Mouse (Mus musculus) adrenal gland, postnatal 10 days (tissue): ENCODE data around the gene Sh2d4b. TPM values are rescaled to one million over a fixed set of nuclear protein-coding genes. Genes with fewer than 3 reads are reported as not detected.
A peak's percentile ranks its signal among the peaks of the same experiment; 100 is the strongest.

Source experiments
- DNase-seq: peaks from one replicate; pipeline ENCODE4 v3.0.0; 2021; ENCODE audit warnings: mixed read lengths
- total RNA-seq, 2 experiments: library from RNA; stranded (reverse); gene quantifications; 2 replicates each; pipeline ENCODE4 v1.2.3; 2021

Sh2d4b gene
- total RNA-seq, 2 experiments from 2014 or later: 1.5 to 1.7 TPM

DNA sequence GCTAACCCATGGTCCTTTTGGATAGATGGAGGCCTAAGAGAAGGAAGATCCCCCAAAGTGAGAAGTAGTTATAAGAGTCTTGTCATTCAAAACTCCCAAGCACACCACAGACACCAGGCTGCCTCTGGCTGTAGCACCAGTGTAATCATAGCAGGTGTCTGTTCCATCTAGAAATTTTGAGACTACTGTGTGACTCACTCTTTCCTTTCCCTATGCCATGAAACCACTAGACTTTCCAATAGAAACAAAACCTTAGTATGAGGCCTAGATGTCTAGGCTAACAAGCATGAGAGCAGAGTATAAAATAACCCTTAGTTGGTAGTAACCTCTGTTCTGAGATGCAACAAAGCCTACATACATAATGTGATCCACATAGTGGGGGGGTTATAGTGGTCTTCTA is 55.7 kb downstream of the Sh2d4b start:
- DNase-seq: no peak

DNA sequence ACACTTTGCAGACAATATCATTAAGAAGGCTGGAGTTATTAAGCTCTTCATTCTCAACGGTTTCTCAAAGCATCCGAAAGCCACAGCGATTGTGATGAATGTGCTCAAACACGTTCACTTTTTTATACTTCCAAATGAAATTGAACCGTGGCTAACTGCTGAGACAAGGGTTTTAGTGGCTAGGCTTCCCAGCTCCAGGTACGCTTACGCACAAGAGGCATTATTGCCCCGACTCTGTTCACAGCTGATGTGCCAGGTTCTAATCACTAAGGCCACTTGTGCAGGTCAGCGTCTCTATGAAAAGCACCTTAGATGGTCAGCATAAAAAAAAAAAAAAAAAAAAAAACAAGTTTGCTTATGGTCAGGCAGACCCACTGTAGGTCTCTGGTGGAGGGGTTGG is 62.6 kb downstream of the Sh2d4b start:
- DNase-seq: no peak

DNA sequence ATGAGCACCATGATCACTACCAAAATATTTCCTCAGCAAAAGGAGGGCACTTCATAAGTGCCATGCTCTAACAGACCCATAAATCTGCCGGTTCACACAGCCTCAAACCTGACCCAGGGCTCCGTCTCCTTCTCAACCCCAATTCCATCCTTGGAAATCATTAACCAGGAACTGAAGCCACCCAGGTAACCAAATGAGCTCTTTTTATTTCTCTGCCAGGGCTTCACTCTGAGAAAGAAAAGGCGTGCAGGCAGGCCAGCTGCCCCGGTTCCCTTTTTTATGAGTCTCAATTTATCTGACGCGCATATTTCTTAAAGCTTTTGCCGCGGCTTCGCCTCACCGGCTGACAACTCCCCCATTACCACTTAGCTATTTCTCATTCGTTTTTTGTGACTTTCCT is 63.0 kb downstream of the Sh2d4b start:
- no peak for DNase-seq

DNA sequence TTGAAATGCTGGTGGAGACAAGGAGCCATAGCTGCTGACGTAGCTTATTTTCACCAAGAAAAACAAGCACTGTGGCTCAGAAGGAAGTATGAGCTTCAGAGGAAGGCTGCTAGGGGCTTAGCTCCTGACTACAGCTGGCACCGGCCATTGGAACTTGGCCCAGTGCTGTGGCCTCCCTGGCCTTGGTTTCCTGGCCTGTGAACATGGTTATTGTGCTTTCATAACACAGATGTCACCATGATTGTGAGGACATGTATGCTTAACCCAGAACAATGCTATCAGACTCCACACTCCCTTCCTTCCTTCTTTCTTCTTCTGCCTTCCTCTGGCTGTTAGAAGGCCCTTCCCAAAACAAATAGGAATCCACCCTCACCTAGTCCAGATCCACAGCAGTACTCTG is 75.0 kb downstream of the Sh2d4b start:
- DNase-seq: peak; percentile 81

DNA sequence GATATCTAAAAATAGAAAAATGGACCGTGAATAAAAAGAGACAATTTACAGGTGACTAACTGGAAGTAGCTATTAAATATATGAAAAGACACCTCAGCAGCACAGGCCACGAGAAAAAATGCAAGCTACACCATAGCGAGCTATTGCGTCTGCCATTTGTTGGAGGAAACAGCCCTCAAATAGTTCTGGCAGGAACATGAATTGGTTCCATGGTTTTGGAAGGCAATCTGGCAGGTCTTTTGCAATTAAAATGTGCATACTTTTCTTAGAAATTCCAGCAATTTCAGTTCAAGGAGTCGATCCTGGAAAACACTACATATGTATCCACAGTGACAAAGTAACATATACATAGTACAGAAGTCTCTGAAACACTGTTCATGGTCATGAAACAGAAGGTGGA is 76.4 kb downstream of the Sh2d4b start:
- no peak for DNase-seq

DNA sequence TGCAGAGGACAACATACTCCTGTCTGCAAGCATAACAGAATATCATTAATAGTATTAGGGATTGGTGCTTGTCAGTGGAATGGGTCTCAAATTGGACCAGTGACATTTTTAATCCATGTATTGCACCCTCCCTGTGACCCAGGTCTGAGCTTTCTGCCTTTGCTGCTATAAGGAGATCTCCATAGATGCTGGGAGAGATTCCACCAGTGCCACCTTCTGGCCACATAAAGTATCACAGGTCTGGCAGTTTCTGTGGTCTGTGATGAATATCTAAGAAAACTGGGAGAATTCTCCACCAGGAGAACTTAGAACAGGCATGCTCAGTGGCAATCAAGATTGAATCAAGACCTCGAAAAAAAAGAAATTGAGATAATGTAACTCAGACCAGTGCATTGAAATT is 101.5 kb downstream of the Sh2d4b start:
- peak; percentile 65 for DNase-seq

DNA sequence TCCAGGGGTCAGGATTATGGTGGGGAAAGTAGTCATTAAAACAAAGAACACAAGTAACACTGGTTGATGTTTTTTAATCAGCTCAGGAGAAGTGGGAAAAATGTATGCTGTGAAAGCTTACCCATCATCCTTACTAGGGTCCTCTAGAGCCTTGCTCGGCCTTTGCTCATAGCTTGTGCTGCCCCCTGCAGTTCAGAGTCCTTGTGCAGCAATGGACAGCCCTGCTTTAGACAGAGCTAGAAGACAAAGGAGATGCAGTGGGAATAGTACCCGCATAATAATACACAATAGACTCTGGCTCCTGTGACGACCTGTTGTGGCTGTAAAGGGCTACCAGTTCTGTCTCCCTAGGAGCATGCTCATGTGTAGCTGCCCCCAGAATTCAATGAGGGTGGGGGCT is 104.0 kb downstream of the Sh2d4b start:
- peak; percentile 74 for DNase-seq

DNA sequence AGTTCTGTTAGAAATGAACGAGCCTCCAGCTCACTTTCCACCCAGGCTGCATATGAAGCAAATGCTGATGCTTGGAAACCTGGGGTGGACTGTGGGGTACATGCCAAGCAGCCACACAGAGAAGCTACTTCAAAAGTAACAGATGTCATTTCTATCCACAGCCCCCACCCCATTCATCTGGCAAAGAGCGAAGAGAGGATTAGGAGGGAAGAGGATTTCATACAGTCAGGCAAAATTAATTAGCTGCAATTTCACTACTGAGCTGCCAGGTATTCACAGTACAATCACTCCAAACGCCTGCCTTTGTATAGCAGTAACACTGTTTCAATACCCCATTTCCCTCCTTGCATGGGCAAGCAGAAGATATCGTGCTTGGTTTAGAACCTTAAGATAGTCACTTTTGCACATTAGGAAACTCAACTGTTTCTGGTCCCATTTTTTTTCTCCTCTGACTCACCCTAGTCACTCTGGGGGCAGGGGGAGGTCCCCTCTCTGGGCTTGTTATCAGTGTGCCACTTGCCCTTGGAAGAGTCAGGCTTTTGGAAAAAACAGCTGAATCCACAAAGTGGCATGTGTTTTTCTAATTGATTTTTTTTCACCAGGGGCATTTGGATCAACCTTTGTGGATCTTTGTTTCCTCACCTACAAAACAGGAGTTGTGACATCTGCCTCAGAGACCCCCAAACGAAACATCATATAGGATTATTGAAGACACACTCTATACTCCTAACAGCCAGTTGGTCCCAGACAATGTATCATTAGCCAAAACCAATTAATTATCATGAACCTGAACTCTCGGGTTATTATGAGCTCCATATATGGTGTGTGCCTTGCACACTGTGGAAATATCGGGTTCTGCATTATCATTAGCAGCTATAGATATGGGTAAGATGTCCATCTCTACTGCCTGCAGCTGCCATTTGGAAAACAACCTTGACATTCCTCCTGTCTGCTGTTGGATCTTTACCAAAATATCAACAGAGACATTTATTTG is 123.7 kb downstream of the Sh2d4b start:
- DNase-seq: peak; percentile 22

Other genes with a start within 250 kb of the Sh2d4b start
- 10 to 100 TPM; 50.0 to 53.8 TPM for gene Tspan14, start 73.5 kb upstream of the Sh2d4b start, total RNA-seq
- gene Fam213a, start 120.5 kb upstream of the Sh2d4b start, total RNA-seq: 100 to 1,000 TPM; 230 to 232 TPM
- gene Dydc2, start 175.9 kb upstream of the Sh2d4b start, total RNA-seq: not detected
- gene Dydc1, start 179.6 kb upstream of the Sh2d4b start, total RNA-seq: not detected
- gene Mat1a, start 211.8 kb upstream of the Sh2d4b start, total RNA-seq: 100 to 1,000 TPM; 113 to 329 TPM
- under 1 TPM; 0.42 to 0.55 TPM for gene Sftpa1, start 238.5 kb upstream of the Sh2d4b start, total RNA-seq